Mouse (Mus musculus) splenic B cell, adult 2 months (primary cell): ENCODE results near the gene 3110040M04Rik.
"Not testable (repeated sequence)": the region's sequence is repeated elsewhere in the genome, so short reads cannot be mapped to it uniquely, and the experiment has no call there.

ENCODE experiments used
- DNase-seq: peaks from one replicate; pipeline ENCODE4 v3.0.0-alpha.2; 2011; ENCODE audit warnings: low read depth, low spot score
- H3K27me3 ChIP-seq: 2 replicates; pipeline ENCODE4 v1.6.1; 2012; ENCODE audit warnings: mild to moderate bottlenecking, low read length, moderate library complexity, mixed read lengths; ENCODE audit not compliant: control insufficient read depth, poor library complexity, insufficient read depth, severe bottlenecking
- H3K36me3 ChIP-seq: 2 replicates; pipeline ENCODE4 v1.6.1; 2012; ENCODE audit warnings: mild to moderate bottlenecking, low read length, moderate library complexity, mixed read lengths; ENCODE audit not compliant: control insufficient read depth, poor library complexity, insufficient read depth, severe bottlenecking

Gene 3110040M04Rik

GRCm38 (mm10) chr1:151203818-151204217 lies at the start of gene 3110040M04Rik:
Gene 3110040M04Rik (plus strand): TSS chr1:151204121.
- H3K36me3 ChIP-seq, H3K27me3 ChIP-seq, DNase-seq: not testable (repeated sequence)

- not testable (repeated sequence) for H3K36me3 ChIP-seq, DNase-seq, H3K27me3 ChIP-seq
Measured at GRCm38 (mm10) chr1:151154131-151154530, 49.8 kb upstream of the 3110040M04Rik start.

- H3K36me3 ChIP-seq, result no peaks in the 10 kb centered on the region
- DNase-seq, result no peak
- H3K27me3 ChIP-seq, result no peaks in the 10 kb centered on the region
Measured at GRCm38 (mm10) chr1:151156129-151156528, 47.8 kb upstream of the 3110040M04Rik start.

GRCm38 (mm10) chr1:151156777-151157632 lies 46.9 kb upstream of the 3110040M04Rik start:
- no peaks in the 10 kb centered on the region for H3K36me3 ChIP-seq
- no peaks in the 10 kb centered on the region for H3K27me3 ChIP-seq
- DNase-seq, result no peak

- DNase-seq, result no peak
- no peaks in the 10 kb centered on the region for H3K27me3 ChIP-seq
- H3K36me3 ChIP-seq, result no peaks in the 10 kb centered on the region
Measured at GRCm38 (mm10) chr1:151157963-151158856, 45.7 kb upstream of the 3110040M04Rik start.

- Histone ChIP-seq H3K36me3 (no peaks in the 10 kb centered on the region), H3K27me3 (no peaks in the 10 kb centered on the region)
- DNase-seq, result no peak
Measured at GRCm38 (mm10) chr1:151158857-151159510, 44.9 kb upstream of the 3110040M04Rik start.

GRCm38 (mm10) chr1:151166031-151166430 lies 37.9 kb upstream of the 3110040M04Rik start:
- Histone ChIP-seq H3K36me3 (no peaks in the 10 kb centered on the region), H3K27me3 (no peaks in the 10 kb centered on the region)
- no peak for DNase-seq

- DNase-seq, result no peak
Measured at GRCm38 (mm10) chr1:151167297-151168047, 36.4 kb upstream of the 3110040M04Rik start.

GRCm38 (mm10) chr1:151168637-151169036 lies 35.3 kb upstream of the 3110040M04Rik start:
- no peak for DNase-seq
- Histone ChIP-seq H3K27me3 (no peaks in the 10 kb centered on the region), H3K36me3 (no peaks in the 10 kb centered on the region)

More at GRCm38 (mm10) chr1:151167297-151168047, 36.4 kb upstream of the 3110040M04Rik start:
- Histone ChIP-seq H3K27me3 (no peaks in the 10 kb centered on the region), H3K36me3 (no peaks in the 10 kb centered on the region)

GRCm38 (mm10) chr1:151171572-151172461 lies 32.1 kb upstream of the 3110040M04Rik start:
- no peak for DNase-seq
- Histone ChIP-seq H3K27me3 (no peaks in the 10 kb centered on the region), H3K36me3 (no peaks in the 10 kb centered on the region)

GRCm38 (mm10) chr1:151177030-151177936 lies 26.6 kb upstream of the 3110040M04Rik start:
- Histone ChIP-seq H3K27me3 (no peaks in the 10 kb centered on the region), H3K36me3 (no peaks in the 10 kb centered on the region)
- DNase-seq, result peak; percentile 59

- no peak for DNase-seq
- H3K36me3 ChIP-seq, result no peaks in the 10 kb centered on the region
- H3K27me3 ChIP-seq, result no peaks in the 10 kb centered on the region
Measured at GRCm38 (mm10) chr1:151177937-151178271, 26.0 kb upstream of the 3110040M04Rik start.
